Mouse (Mus musculus) effector memory CD4-positive, alpha-beta T cell, adult 5 months (primary cell): ENCODE results near the gene Gpr152. TPM values are rescaled to one million over a fixed set of nuclear protein-coding genes. Genes with fewer than 3 reads are reported as not detected.

Experiments used
- polyA plus RNA-seq: library from polyadenylated mRNA; unstranded; fragments of 100-300 nt; shearing (Covaris generic); gene quantifications from one replicate; pipeline ENCODE4 v1.2.1, GENCODE M21; 2017

The Gpr152 gene
- polyA plus RNA-seq, result not detected

DNA sequence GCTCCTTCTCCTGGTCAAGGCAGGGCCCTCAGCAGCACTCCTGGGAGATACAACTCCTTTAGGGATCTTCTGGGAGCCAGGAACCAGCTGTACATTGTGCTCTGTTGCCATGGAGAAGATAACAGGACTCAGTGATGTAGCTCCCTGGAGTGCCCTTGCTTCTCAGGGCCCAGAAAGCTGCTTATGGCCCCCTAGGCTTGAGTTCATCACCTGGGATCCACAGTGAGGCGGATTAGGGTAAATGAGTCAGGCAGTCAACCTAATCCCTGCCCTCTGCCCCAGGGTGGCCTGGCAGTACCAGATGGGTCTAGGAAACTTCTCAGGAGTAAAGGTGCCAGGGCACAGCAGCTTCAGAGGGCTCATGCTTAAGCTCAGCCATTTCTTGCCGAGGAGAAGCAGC lies at the start of gene Gpr152:
TSS of gene Gpr152 (plus strand) at position 342 of the 400 bp plus-strand sequence.

DNA sequence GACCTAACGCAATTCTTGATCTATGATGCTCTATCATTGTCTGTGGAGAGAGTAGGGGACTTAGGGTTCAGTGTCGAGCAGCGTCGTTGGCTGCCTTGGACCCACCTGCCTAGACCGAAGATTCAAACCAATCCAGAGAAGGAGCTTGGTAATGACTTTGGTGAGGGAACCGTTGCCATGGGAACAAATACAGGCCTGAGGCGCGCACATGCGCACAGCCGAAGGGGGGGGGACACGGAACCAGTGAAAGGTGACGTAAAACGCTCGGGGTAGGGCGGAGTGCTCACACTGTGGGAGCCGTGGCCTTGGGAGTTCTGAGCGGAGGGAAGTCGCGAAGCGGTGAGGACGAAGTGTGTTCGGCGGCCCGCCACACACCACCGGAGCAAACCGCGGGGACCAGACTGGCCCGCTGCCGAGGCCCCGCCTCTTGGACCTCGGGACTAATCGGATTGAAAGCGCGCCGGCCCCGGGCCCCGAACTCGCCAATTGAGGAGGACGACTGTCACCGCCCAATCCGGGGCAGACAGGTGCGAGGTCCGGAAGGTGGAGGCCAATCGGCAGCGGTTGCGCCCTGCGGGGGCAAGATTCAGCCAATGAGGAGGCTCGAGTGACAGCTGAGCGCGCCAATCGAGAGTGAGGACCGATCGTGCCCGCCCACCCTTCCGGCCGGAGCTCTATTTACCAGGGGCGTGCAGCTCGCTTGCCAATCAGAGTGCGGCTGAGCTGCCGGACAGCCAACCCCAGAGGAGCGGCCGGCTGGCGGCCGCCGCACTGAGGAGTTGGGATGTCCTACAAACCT lies 42.7 kb upstream of the Gpr152 start, which contains the start of gene Cdk2ap2:
TSS of gene Cdk2ap2 (plus strand) at position 541 of the 799 bp plus-strand sequence.

DNA sequence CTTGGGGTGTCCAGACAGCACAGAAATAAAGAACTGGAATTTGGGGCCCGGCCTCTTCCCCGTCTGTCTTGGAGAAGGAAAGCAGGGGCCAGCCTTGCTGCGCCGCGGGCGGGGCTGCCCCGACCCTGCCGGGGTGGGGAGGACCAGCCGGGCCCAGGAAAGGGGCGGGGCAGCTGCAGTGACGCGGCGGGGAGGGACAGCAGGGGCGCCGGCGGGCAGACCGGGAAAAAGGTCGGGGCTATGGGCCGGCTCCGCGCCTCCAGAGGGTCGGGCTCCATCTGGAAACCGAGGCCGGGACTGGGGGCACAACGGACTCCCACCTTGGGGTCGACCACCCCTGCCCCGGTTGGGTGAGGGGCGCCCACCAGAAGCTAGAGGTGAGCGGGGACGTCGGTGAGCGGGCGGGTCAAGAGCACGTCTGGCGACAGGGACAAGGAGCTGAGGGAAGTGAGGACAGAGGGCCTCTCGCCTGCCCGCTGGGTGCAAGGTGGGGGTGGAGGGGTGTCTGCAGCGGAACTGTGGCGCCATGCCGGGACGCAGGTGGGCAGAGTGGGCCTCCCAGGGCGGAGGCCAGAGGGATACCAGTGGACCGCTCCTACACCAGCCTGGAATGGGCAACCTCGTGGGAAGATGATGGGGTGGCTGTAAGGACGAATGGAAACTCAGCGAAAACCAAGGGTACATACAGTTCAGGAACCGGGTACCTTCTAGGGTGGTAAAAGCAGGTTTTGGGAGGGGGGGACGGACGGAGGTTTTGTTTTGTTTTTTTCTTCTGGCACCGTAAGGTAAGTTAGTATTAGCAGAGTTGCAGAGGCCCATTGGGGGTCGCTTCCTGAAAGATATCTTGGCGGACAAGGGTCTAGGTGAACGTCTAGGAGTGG lies 39.5 kb upstream of the Gpr152 start, which contains the start of gene Pitpnm1:
TSS of gene Pitpnm1 (plus strand) at position 162 of the 881 bp plus-strand sequence.

DNA sequence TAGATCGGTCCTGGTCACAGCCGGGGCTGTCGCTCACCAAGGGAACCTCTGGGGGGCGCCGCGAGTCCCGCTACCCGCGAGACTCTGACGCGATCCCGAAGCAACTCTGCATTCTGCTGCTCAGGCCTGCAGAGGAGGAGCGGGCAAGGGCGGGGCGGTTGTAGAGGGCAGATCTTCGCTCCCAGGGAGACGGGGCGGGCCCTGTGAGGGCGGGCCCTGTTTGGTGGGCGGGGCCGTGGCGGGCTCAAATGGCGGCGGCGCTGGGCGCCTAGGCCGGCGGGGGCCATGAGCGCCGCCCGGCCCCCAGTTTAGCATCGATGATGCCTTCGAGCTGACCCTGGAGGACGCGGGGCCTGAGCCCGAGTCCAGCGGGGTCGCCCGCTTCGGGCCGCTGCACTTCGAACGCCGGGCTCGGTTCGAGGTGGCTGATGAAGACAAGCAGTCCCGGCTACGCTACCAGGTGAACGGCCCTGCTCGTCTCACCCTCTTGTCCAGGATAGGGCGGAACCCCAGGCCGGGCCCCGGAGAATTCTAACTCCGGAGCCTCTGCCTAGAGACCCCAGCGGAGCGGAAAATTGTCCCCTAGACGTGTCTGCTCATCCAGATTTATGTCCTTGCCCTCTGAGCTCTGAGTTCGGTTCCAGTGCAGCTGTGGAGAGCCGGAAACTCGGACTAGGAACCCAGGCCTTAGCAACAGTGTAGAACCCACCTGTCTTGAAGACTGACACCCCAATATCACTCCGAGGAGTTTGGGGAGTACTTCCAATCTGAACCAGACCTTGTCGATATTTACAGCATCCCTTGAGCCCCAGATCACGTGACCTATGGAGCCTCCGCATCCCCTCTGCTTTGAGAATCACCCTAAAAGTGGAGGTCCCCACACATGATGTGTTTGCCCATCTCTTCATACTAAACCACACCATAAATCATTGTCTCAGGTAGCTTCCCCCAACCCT lies 13.6 kb upstream of the Gpr152 start, which contains the start of gene Aip:
TSS of gene Aip (minus strand) at position 118 of the 956 bp plus-strand sequence.

DNA sequence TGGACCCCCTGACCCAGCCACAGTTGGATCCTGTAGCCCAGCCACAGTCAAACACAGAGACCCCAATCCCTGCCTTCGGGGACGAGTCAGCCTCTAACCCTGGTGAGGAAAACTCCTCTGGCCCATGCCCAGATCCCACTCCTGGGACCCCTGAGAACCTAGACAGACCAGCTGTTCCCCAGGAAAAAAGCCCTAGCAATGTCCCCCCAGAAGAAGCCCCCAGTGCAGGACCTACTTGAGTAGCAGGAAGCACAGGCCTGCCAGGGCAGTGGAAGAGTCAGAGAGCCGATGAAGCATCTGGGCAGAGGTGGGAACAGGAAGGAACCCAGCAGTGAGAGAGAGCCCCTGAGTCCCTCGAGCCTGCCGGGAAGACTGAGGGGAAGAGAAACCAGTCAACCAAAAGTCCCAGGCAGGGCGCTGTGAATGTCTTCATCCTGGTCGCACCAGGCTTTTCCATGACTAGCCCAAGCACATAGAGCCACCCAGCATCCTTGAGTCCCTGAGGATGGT lies 4.2 kb downstream of the Gpr152 start, which contains the start of gene Cabp4:
TSS of gene Cabp4 (minus strand) at position 275 of the 510 bp plus-strand sequence.

DNA sequence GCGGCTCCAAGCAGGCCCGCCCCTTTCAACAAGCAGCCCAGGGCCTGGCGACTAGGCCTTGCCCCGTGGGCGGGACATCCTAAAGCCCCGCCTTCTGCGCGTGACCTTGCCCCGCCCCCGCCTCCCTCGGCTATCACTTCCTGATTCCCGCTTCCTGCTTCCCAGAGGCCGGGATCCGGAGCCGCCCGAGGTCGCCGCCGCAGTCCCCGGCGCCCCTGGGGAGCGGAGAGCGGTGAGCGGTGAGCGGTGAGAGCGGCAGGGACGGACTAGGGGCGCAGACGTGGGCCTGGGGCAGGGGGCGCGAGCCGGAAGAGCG lies 8.9 kb downstream of the Gpr152 start, which contains the start of gene Coro1b:
TSS of gene Coro1b (plus strand) at position 129 of the 316 bp plus-strand sequence.

DNA sequence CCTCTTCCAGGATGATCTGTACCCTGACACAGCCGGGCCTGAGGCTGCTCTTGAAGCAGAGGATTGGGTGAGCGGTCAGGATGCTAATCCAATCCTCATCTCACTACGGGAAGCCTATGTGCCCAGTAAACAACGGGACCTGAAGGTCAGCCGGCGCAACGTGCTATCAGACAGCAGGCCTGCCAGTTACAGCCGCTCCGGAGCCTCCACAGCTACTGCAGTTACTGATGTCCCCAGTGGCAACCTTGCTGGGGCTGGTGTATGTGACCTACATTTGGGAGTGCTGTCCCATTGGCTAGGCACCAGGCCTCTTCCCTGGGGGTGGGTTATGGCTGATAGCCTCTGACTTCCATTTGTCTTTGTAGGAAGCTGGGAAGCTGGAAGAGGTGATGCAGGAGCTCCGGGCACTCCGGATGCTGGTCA lies 13.7 kb downstream of the Gpr152 start, which contains the start of gene Ptprcap:
TSS of gene Ptprcap (plus strand) at position 373 of the 423 bp plus-strand sequence.

DNA sequence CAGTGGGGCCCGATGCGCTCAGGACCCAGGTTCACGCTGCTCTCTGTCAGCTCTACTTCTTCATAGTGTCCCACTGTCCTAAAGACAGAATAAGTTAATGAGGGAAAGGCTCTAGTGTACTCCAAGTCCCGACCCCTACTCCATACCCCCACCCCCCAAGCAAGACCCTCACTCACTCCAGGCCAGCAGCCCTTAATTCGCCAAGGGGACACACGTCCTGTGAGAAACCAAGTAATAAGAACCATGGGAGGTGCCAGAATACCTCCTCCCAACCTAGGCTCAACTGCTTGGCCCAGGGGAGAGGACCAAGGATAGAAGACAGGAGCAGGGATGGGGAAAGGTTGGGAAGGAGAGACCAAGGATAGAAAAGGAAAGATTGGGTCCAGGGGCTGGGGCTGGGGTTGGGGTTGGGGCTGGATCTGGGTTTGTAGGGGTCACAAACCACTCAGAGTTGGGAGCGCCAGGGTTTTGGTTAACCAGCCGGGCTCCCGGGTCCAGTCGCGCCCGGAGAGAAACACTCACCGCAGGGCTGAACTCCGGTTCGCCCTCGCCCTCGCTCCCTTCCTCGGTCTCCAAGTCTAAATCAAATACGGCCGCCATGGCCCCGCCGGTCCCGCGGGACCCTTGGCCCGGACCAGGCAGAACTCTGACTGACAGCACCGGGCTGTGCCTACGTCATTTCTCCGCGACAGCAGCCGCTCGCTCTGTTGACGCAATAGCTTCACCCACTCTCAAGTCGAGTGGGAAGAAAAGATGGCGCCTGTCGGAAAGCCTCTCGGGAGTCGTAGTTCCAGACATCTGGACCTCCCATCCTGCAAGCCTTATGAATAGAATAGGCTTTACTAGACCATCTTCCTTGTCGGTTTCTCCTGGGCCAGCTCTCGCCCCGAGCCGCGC lies 23.3 kb downstream of the Gpr152 start, which contains the start of gene Rps6kb2:
TSS of gene Rps6kb2 (minus strand) at position 709 of the 897 bp plus-strand sequence.

DNA sequence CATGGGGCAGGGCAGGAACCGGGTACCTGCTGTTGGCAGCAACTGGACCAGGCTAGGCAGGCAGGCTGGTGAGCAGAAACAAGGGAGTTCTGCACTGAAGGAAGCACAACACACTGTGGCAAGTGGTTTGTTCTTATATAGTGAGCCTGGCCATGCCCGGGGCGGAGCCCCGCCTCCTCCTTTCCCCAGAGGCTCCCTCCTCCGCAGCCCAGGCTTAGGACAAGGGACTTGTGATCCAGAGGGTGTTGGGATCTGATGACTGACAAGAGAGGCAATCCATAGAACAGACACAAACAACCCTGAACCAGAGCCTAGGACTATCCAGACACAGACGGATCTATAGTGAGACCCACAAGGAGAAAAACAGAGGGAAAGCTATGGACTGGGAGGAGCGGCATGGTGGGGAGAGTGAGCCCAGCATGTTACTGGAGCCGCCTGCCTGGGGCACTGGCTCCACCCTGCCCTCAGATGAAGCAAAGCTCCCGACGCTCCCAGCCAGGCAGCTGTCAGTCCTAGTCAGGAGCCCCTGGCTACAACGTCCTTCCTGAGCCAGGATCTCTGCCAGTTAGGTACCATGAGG lies 35.9 kb downstream of the Gpr152 start, which contains the start of gene Carns1:
TSS of gene Carns1 (minus strand) at position 112 of the 580 bp plus-strand sequence.

DNA sequence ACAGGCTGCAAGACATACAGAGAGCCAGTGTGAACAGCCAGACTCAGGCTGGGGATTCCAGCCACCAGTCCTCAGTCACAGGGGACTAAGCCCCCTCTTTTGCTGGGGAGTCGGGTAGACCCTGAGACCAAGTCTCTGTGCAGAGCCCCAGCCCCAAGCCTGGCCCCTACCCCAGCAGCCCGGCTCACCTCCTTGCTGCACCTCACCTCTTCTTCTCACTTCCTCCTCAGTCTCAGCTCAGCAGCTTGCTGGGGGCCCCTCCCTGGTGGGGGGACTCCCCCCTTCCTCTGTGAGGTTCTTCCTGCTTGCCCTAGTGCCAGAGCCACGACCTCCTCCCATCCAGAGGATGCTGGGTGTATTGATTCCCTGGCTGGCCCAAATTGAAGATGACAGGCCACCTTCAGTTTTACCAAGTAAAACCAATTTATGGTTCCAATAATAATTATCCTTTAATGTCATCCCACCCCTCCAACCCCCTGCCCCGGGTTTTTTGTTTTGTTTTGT lies 51.3 kb downstream of the Gpr152 start, which contains the start of gene Tbc1d10c:
TSS of gene Tbc1d10c (minus strand) at position 454 of the 504 bp plus-strand sequence.

DNA sequence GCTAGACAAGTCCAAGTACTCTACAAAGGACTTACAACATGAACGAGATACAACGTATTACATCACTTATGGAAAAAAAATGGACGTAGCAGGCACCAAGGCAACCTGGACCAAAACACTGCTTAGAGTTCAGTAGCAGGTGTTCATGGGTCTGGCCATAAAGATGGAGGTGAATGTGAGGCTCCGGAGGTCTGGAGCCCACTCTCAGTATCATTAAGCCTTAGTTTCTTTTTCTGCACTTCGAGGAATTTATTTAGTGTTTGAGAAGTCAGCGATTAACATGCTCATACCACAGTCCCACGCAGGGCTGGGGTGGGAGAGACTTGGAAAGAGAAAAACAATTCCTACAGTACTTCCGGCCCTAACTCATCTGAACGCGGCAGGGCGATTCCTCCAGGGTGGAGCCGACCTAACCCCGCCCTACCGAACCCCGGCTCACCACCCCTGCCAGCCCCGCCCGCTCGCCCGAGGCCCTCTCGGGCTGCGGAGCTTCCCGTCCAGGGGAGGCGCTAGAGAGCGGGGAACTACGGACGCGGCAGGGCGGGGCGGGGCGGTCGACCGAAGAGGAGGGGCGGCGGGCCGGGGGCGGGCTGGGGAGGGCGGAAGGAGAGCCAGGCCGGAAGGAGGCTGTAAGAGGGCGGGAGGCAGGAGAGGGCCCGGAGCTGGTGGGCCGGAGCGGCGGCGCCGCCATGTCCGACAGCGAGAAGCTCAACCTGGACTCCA lies 52.1 kb downstream of the Gpr152 start, which contains the start of gene Ppp1ca:
TSS of gene Ppp1ca (plus strand) at position 538 of the 723 bp plus-strand sequence.

Other genes starting within 250 kb of the Gpr152 start
- gene Tcirg1, start 232.7 kb upstream of the Gpr152 start, polyA plus RNA-seq, result 67.3 TPM
- gene Ndufs8, start 227.0 kb upstream of the Gpr152 start, polyA plus RNA-seq, result 102 TPM
- gene Aldh3b1, start 210.0 kb upstream of the Gpr152 start, polyA plus RNA-seq, result not detected
- gene Unc93b1, start 204.6 kb upstream of the Gpr152 start, polyA plus RNA-seq, result 29.4 TPM
- not detected for gene Aldh3b3, start 181.1 kb upstream of the Gpr152 start, polyA plus RNA-seq
- not detected for gene Aldh3b2, start 167.5 kb upstream of the Gpr152 start, polyA plus RNA-seq
- not detected for gene Acy3, start 153.2 kb upstream of the Gpr152 start, polyA plus RNA-seq
- gene Tbx10, start 147.0 kb upstream of the Gpr152 start, polyA plus RNA-seq, result not detected
- 10.5 TPM for gene Nudt8, start 139.2 kb upstream of the Gpr152 start, polyA plus RNA-seq
- 1.0 TPM for gene Gm49405, start 139.2 kb upstream of the Gpr152 start, polyA plus RNA-seq
- 2.4 TPM for gene Doc2g, start 136.5 kb upstream of the Gpr152 start, polyA plus RNA-seq
- 104 TPM for gene Ndufv1, start 127.0 kb upstream of the Gpr152 start, polyA plus RNA-seq
- 355 TPM for gene Gstp1, start 101.8 kb upstream of the Gpr152 start, polyA plus RNA-seq
- gene Gstp2, start 93.8 kb upstream of the Gpr152 start, polyA plus RNA-seq, result 3.3 TPM
- gene Gstp3, start 80.2 kb upstream of the Gpr152 start, polyA plus RNA-seq, result 56.1 TPM
- gene Cabp2, start 58.2 kb upstream of the Gpr152 start, polyA plus RNA-seq, result not detected
- gene Cdk2ap2, start 42.6 kb upstream of the Gpr152 start, polyA plus RNA-seq, result 441 TPM
- gene Pitpnm1, start 39.8 kb upstream of the Gpr152 start, polyA plus RNA-seq, result 253 TPM
- 150 TPM for gene Aip, start 13.9 kb upstream of the Gpr152 start, polyA plus RNA-seq
- not detected for gene Cabp4, start 4.2 kb downstream of the Gpr152 start, polyA plus RNA-seq
- gene Coro1b, start 8.8 kb downstream of the Gpr152 start, polyA plus RNA-seq, result 192 TPM
- gene Ptprcap, start 13.8 kb downstream of the Gpr152 start, polyA plus RNA-seq, result 341 TPM
- gene Rps6kb2, start 23.6 kb downstream of the Gpr152 start, polyA plus RNA-seq, result 46.8 TPM
- 15.2 TPM for gene Carns1, start 35.7 kb downstream of the Gpr152 start, polyA plus RNA-seq
- 376 TPM for gene Tbc1d10c, start 51.5 kb downstream of the Gpr152 start, polyA plus RNA-seq
- gene Ppp1ca, start 52.3 kb downstream of the Gpr152 start, polyA plus RNA-seq, result 688 TPM
- gene Rad9a, start 61.9 kb downstream of the Gpr152 start, polyA plus RNA-seq, result 27.5 TPM
- gene Clcf1, start 74.5 kb downstream of the Gpr152 start, polyA plus RNA-seq, result 36.7 TPM
- not detected for gene AC109138.7, start 74.6 kb downstream of the Gpr152 start, polyA plus RNA-seq
- gene Pold4, start 92.1 kb downstream of the Gpr152 start, polyA plus RNA-seq, result 62.7 TPM
- 0.67 TPM for gene Ssh3, start 129.4 kb downstream of the Gpr152 start, polyA plus RNA-seq
- 8.1 TPM for gene Ankrd13d, start 143.3 kb downstream of the Gpr152 start, polyA plus RNA-seq
- 237 TPM for gene Grk2, start 166.4 kb downstream of the Gpr152 start, polyA plus RNA-seq